ENCODE assay signal across 20 mouse cellular contexts in the genomic region with DNA sequence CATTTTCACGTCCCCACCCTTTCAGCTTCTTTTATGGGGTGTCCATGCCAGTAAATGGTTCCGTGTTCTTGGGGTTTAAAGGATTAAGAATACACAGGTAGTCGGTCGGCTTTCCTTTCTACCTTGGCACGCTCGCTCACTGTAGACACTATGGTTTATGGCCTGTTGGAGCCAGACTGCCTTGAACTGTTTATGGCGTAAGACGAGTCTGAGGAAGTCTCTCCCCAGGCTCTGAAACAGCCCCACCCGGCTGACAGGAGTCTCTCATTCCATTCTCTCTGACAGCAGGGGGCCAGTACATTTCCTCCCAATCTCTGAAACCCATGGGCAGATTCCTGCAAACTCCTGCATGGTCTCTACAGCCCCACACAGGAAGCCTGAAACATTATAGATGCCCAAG.
DNase-seq lines count a peak whose midpoint lies in the region; TF ChIP-seq lines count a peak whose summit lies in the region.
"Had no signal": no experiment of that assay in that cellular context is flagged by ENCODE, and none has a peak within 500 bp of the region (broad histone marks: within the 10 kb centered on the region; RNA-seq: fewer than 3 reads in every experiment).

No protein-coding gene starts in this region.

- H3K4me3 ChIP-seq in heart, adult 2 months = no peak overlapping the region
- H3K4me3 ChIP-seq: embryonic facial prominence, embryonic 12.5 days; forebrain, embryonic 15.5 days had no signal

- H3K4me1 ChIP-seq in heart, adult 2 months (ENCODE audit: control insufficient read depth, insufficient read depth, low read length) = peaks cover 6% of the 10 kb centered on the region
- H3K4me1 ChIP-seq: forebrain, embryonic 15.5 days had no signal

- no peak for TF ChIP-seq POLR2A in heart, adult 2 months (IDR thresholded peaks at IDR 0.05; ENCODE audit: insufficient read depth, low read depth, low read length)

- H3K79me2 ChIP-seq in heart, adult 2 months (replicated peaks; ENCODE audit: control insufficient read depth, insufficient read depth, low read length) = no peaks in the 10 kb centered on the region; the same call in 1 of the 2 replicates

- DNase-seq in heart, adult 2 months = no peak
- no peak for DNase-seq in heart, postnatal 14 days
- DNase-seq in ES-CJ7 (ENCODE audit: low read depth, low spot score) (peak; percentile 77), R1 (ENCODE audit: low read depth, low spot score) (peak; percentile 90)
- peak; percentile 78 for DNase-seq in large intestine, adult 2 months (ENCODE audit: low read depth, low spot score)
- no peak for DNase-seq in right cerebral cortex, adult 18-20 months
- DNase-seq in layer of hippocampus, adult 18-20 months (ENCODE audit: low spot score in 2 of 2) = no peak
- DNase-seq in kidney, adult 18-20 months = no peak
- DNase-seq: adrenal gland, adult 2 months; adrenal gland, postnatal 36 days; cerebellum, adult 2 months; cerebellum, postnatal 10 days; gastrocnemius, postnatal 10 days; heart, postnatal 10 days; kidney, adult 11 months had no signal

- H3K36me3 ChIP-seq in heart, adult 2 months (ENCODE audit: control insufficient read depth, insufficient read depth, low read length) = no peaks in the 10 kb centered on the region; the same call in 1 of the 2 replicates
- H3K36me3 ChIP-seq: embryonic facial prominence, embryonic 12.5 days; forebrain, embryonic 15.5 days; G1E had no signal

- no peak for TF ChIP-seq EP300 in heart, adult 2 months (IDR thresholded peaks at IDR 0.05; ENCODE audit: insufficient read depth, low read depth, low read length)

- intact Hi-C loops in heart, adult 2 months (cut with DNase I) = no loop called here
- intact Hi-C loops in heart, postnatal 14 days (cut with DNase I) = no loop called here

- no peak overlapping the region for H3K9ac ChIP-seq in heart, adult 2 months (ENCODE audit: low read depth, low read length)
- H3K9ac ChIP-seq: embryonic facial prominence, embryonic 12.5 days; forebrain, embryonic 15.5 days; hindbrain, embryonic 14.5 days had no signal

- peak overlapping the region; percentile 48 for H3K27ac ChIP-seq in heart, adult 2 months
- H3K27ac ChIP-seq: embryonic facial prominence, embryonic 12.5 days; forebrain, embryonic 15.5 days; hindbrain, embryonic 14.5 days had no signal

- H3K27me3 ChIP-seq in heart, adult 2 months (ENCODE audit: control insufficient read depth, insufficient read depth, low read length) = no peaks in the 10 kb centered on the region
- H3K27me3 ChIP-seq: CH12.LX; embryonic facial prominence, embryonic 12.5 days; forebrain, embryonic 15.5 days had no signal

- TF ChIP-seq CTCF in heart, adult 2 months (IDR thresholded peaks at IDR 0.05) = peak; percentile 31

- WGBS in heart, adult 2 months = 79% methylated on average over 9 of the region's 9 CpGs
- 30% methylated on average over 9 of the region's 9 CpGs for WGBS in large intestine, adult 2 months

Comparison
In these comparisons a context has a peak if more than half of its experiments do, and no peak if none do; other contexts are left out.
1. DNase-seq: peak in ES-CJ7 (single experiment), R1 (single experiment) and large intestine, adult 2 months (single experiment); none in heart, adult 2 months (0 of 2), heart, postnatal 14 days (0 of 2), right cerebral cortex, adult 18-20 months (single experiment), layer of hippocampus, adult 18-20 months (0 of 2) and kidney, adult 18-20 months (single experiment).